Mouse (Mus musculus) forebrain, embryonic 16.5 days (tissue): ENCODE measurements around the gene Fntb. TPM values are rescaled to one million over a fixed set of nuclear protein-coding genes. Genes with fewer than 3 reads are reported as not detected.

Experiments
- ATAC-seq: fragments of 200-750 bp; cut with Nextera tagmentation; 2 replicates; pipeline ENCODE4 v1.8.0; 2017; ENCODE audit warnings: mild to moderate bottlenecking, moderate library complexity
- H3K27ac ChIP-seq: fragments of 300-500 bp; sonication (generic); 2 replicates; pipeline ENCODE4 v1.5.1; 2014; ENCODE audit warnings: low read length, control low read depth
- H3K27me3 ChIP-seq: fragments of 300-500 bp; sonication (generic); replicated peaks from 2 replicates; pipeline ENCODE4 v1.6.1; 2014; ENCODE audit warnings: low read length; ENCODE audit not compliant: control insufficient read depth, insufficient read depth
- H3K36me3 ChIP-seq: fragments of 300-500 bp; sonication (generic); 2 replicates; pipeline ENCODE4 v1.6.1; 2014; ENCODE audit not compliant: control insufficient read depth, insufficient read depth
- H3K4me1 ChIP-seq: fragments of 300-500 bp; sonication (generic); replicated peaks from 2 replicates; pipeline ENCODE4 v1.6.1; 2014; ENCODE audit warnings: low read length; ENCODE audit not compliant: control insufficient read depth, insufficient read depth
- H3K4me2 ChIP-seq: fragments of 300-500 bp; sonication (generic); 2 replicates; pipeline ENCODE4 v1.6.1; 2014; ENCODE audit warnings: mild to moderate bottlenecking, low read length, control low read depth
- H3K4me3 ChIP-seq: fragments of 300-500 bp; sonication (generic); replicated peaks from 2 replicates; pipeline ENCODE4 v1.5.1; 2014; ENCODE audit warnings: mild to moderate bottlenecking, low read length, control low read depth
- H3K9ac ChIP-seq: fragments of 300-500 bp; sonication (generic); replicated peaks from 2 replicates; pipeline ENCODE4 v1.6.1; 2014; ENCODE audit warnings: low read depth, low read length, control low read depth
- H3K9me3 ChIP-seq: fragments of 300-500 bp; sonication (generic); 2 replicates; pipeline ENCODE4 v1.6.1; 2016; ENCODE audit warnings: low read length; ENCODE audit not compliant: control insufficient read depth
- WGBS: fragments of 180-500 bp; shearing (Covaris S2); extraction: QIAGEN DNeasy Blood & Tissue Kit; methylation state at CpG from one replicate; pipeline ENCODE4 v1.1.7; 2014; 5-methylcytosine and 5-hydroxymethylcytosine counted together
- polyA plus RNA-seq: library from polyadenylated mRNA; unstranded; fragments of >200 nt; fragmentation: Nextera tagmentation; extraction: Ambion mirVana; gene quantifications from 2 replicates; pipeline ENCODE4 v1.2.1, GENCODE M21; 2015

Gene Fntb
- polyA plus RNA-seq, 1 experiment from 2014 or later = 38.0 TPM

- peaks cover 13% of the 10 kb centered on the region for H3K4me1 ChIP-seq
- peaks cover 4% of the 10 kb centered on the region; the same call in 1 of the 2 replicates for H3K36me3 ChIP-seq
- H3K27me3 ChIP-seq = no peaks in the 10 kb centered on the region
- peak; percentile 100 for ATAC-seq
- peak within 1 kb of the TSS; percentile 90 for H3K4me2 ChIP-seq
- peak within 1 kb of the TSS; percentile 62 for H3K27ac ChIP-seq
- WGBS = under 1% methylated on average over 66 of the region's 73 CpGs
- H3K9ac ChIP-seq = peak within 1 kb of the TSS; percentile 81
- peak within 1 kb of the TSS; percentile 72 for H3K4me3 ChIP-seq
- H3K9me3 ChIP-seq = no peaks in the 10 kb centered on the region
Measured at GRCm38 (mm10) chr12:76961932-76962891, 196.8 kb downstream of the Fntb start, which contains the start of gene Max. TSS of gene Max (minus strand) at chr12:76962201.

- no peak overlapping the region for H3K27ac ChIP-seq
- no peak overlapping the region for H3K4me3 ChIP-seq
- no peaks in the 10 kb centered on the region for H3K27me3 ChIP-seq
- H3K9me3 ChIP-seq = no peaks in the 10 kb centered on the region
- no peak overlapping the region for H3K9ac ChIP-seq
- no peak overlapping the region for H3K4me2 ChIP-seq
- ATAC-seq = no peak
- no peaks in the 10 kb centered on the region for H3K36me3 ChIP-seq
- WGBS = 21% methylated on average over 5 of the region's 5 CpGs
- peaks cover 13% of the 10 kb centered on the region for H3K4me1 ChIP-seq
Measured at GRCm38 (mm10) chr12:76965089-76965488, 199.7 kb downstream of the Fntb start.

GRCm38 (mm10) chr12:76965876-76966275, 200.5 kb downstream of the Fntb start:
- Histone ChIP-seq H3K4me2 (no peak overlapping the region), H3K4me1 (peaks cover 9% of the 10 kb centered on the region), H3K27me3 (no peaks in the 10 kb centered on the region), H3K9me3 (no peaks in the 10 kb centered on the region), H3K9ac (no peak overlapping the region), H3K4me3 (no peak overlapping the region), H3K36me3 (no peaks in the 10 kb centered on the region), H3K27ac (no peak overlapping the region)
- WGBS = 3% methylated on average over 4 of the region's 4 CpGs
- no peak for ATAC-seq

Other genes with a start within 250 kb of the Fntb start
- gene Plekhg3, start 234.7 kb upstream of the Fntb start, polyA plus RNA-seq = 1.0 and 1.3 TPM in 2 replicates
- 1.4 and 1.9 TPM in 2 replicates for gene Sptb, start 55.0 kb upstream of the Fntb start, polyA plus RNA-seq
- 108 and 129 TPM in 2 replicates for gene Churc1, start 51 bp upstream of the Fntb start, polyA plus RNA-seq
- gene Gpx2, start 30.0 kb downstream of the Fntb start, polyA plus RNA-seq = 0.22 TPM in 1 of 2 replicates, not detected in the other
- gene Rab15, start 57.3 kb downstream of the Fntb start, polyA plus RNA-seq = 27.7 and 34.4 TPM in 2 replicates
- gene Max, start 196.6 kb downstream of the Fntb start, polyA plus RNA-seq = 20.4 and 25.2 TPM in 2 replicates